Mouse (Mus musculus): ENCODE measurements at regions not wholly inside any gene's neighbourhood (a gene's known extent, or its start where the extent isn't known, plus 50 kb on each side); places are given as distances from the start of the nearest gene placed in this dataset.

DNA sequence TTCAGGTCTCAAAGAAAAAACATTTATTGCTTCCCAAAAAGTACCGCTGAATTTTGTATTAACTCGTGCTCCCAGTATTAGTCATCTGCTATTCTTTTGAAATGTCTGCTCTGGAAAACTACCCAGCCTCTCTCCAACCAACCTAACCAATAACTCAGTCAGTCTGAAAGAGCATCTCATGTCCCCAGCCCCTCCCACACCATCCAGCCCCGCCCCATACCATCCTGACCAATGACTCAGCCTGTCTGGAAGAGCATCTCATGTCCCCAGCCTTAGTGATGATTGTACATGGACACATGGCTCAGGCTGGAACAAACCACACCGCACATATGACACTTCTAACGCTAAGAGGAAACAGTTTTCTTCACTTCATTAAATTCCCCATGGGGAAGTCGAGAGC is 58.1 kb upstream of the Mapk10 start:
- TF ChIP-seq CTCF (IDR thresholded peaks at IDR 0.05; ENCODE audit: insufficient read depth, low read length) (no peak), POLR2A (IDR thresholded peaks at IDR 0.05; ENCODE audit: borderline replicate concordance, extremely low read depth, low read depth, low read length) (no peak)
